Mouse (Mus musculus): ENCODE results near the gene Asb5.
"Not testable (repeated sequence)": the region's sequence is repeated elsewhere in the genome, so short reads cannot be mapped to it uniquely, and the experiment has no call there.

Asb5 gene

GRCm38 (mm10) chr8:54541331-54541730, 12.0 kb downstream of the Asb5 start:
- no peak for DNase-seq (ENCODE audit: low spot score)

GRCm38 (mm10) chr8:54548383-54548782, 19.0 kb downstream of the Asb5 start:
- no peak for DNase-seq (ENCODE audit: low spot score)

- DNase-seq (ENCODE audit: low spot score), result no peak
Measured at GRCm38 (mm10) chr8:54550026-54550574, 20.7 kb downstream of the Asb5 start.

- no peak for DNase-seq (ENCODE audit: low spot score)
Measured at GRCm38 (mm10) chr8:54554921-54555320, 25.5 kb downstream of the Asb5 start.

GRCm38 (mm10) chr8:54562137-54562536, 32.8 kb downstream of the Asb5 start:
- DNase-seq (ENCODE audit: low spot score), result no peak

GRCm38 (mm10) chr8:54565181-54565580, 35.8 kb downstream of the Asb5 start:
- no peak for DNase-seq (ENCODE audit: low spot score)

- DNase-seq (ENCODE audit: low spot score), result no peak
Measured at GRCm38 (mm10) chr8:54565603-54566260, 36.4 kb downstream of the Asb5 start.

GRCm38 (mm10) chr8:54567168-54567567, 37.8 kb downstream of the Asb5 start:
- no peak for DNase-seq (ENCODE audit: low spot score)

- no peak for DNase-seq (ENCODE audit: low spot score)
Measured at GRCm38 (mm10) chr8:54570618-54571609, 41.5 kb downstream of the Asb5 start.

GRCm38 (mm10) chr8:54581436-54581835, 52.1 kb downstream of the Asb5 start:
- DNase-seq (ENCODE audit: low spot score), result no peak

GRCm38 (mm10) chr8:54582886-54583285, 53.5 kb downstream of the Asb5 start:
- DNase-seq (ENCODE audit: low spot score), result no peak

GRCm38 (mm10) chr8:54594634-54595033, 65.3 kb downstream of the Asb5 start:
- no peak for DNase-seq (ENCODE audit: low spot score)

- no peak for DNase-seq (ENCODE audit: low spot score)
Measured at GRCm38 (mm10) chr8:54596051-54596450, 66.7 kb downstream of the Asb5 start.

- no peak for DNase-seq (ENCODE audit: low spot score)
Measured at GRCm38 (mm10) chr8:54596940-54597339, 67.6 kb downstream of the Asb5 start.

- DNase-seq (ENCODE audit: low spot score), result no peak
Measured at GRCm38 (mm10) chr8:54597386-54597785, 68.0 kb downstream of the Asb5 start.

GRCm38 (mm10) chr8:54600671-54601251, 71.4 kb downstream of the Asb5 start, which contains the start of gene Spata4:
TSS of gene Spata4 (plus strand) at chr8:54600781.
- DNase-seq (ENCODE audit: low spot score), result peak; percentile 48

GRCm38 (mm10) chr8:54603440-54603839, 74.1 kb downstream of the Asb5 start:
- no peak for DNase-seq (ENCODE audit: low spot score)

GRCm38 (mm10) chr8:54609336-54609735, 80.0 kb downstream of the Asb5 start:
- no peak for DNase-seq (ENCODE audit: low spot score)

- DNase-seq (ENCODE audit: low spot score), result peak; percentile 19
Measured at GRCm38 (mm10) chr8:54610238-54610637, 80.9 kb downstream of the Asb5 start.

- DNase-seq (ENCODE audit: low spot score), result not testable (repeated sequence)
Measured at GRCm38 (mm10) chr8:54616710-54617109, 87.3 kb downstream of the Asb5 start.

All from ovary, postnatal 36 days (tissue).